Mouse (Mus musculus) liver, adult 2 months (tissue): ENCODE data around the gene Nppb. TPM values are rescaled to one million over a fixed set of nuclear protein-coding genes. Genes with fewer than 3 reads are reported as not detected.

Experiments used
- DNase-seq: peaks from one replicate; pipeline ENCODE4 v3.0.0-alpha.2; 2011; ENCODE audit warnings: low read depth, low spot score; ENCODE audit errors: extremely low read depth
- H3K27ac ChIP-seq: fragments of 200-500 bp; replicated peaks from 2 replicates; pipeline ENCODE4 v1.5.1; 2012; ENCODE audit warnings: low read depth, mild to moderate bottlenecking, control low read depth, inconsistent platforms, low read length; ENCODE audit not compliant: insufficient read depth
- H3K27me3 ChIP-seq: fragments of 200-500 bp; 2 replicates; pipeline ENCODE4 v1.6.1; 2012; ENCODE audit warnings: mild to moderate bottlenecking, moderate library complexity, low read length, inconsistent platforms; ENCODE audit not compliant: control insufficient read depth, insufficient read depth
- H3K36me3 ChIP-seq: fragments of 200-500 bp; 2 replicates; pipeline ENCODE4 v1.6.1; 2012; ENCODE audit warnings: low read length, inconsistent platforms; ENCODE audit not compliant: control insufficient read depth, insufficient read depth
- H3K4me1 ChIP-seq: fragments of 200-500 bp; 2 replicates; pipeline ENCODE4 v1.6.1; 2011; ENCODE audit warnings: low read length; ENCODE audit not compliant: control insufficient read depth, insufficient read depth
- H3K4me3 ChIP-seq: fragments of 200-500 bp; 2 replicates; pipeline ENCODE4 v1.5.1; 2011; ENCODE audit warnings: low read depth, mild to moderate bottlenecking, control low read depth, low read length, moderate library complexity; ENCODE audit not compliant: insufficient read depth
- H3K79me2 ChIP-seq: fragments of 200-500 bp; 2 replicates; pipeline ENCODE4 v1.6.1; 2012; ENCODE audit warnings: inconsistent platforms, mild to moderate bottlenecking, low read length, moderate library complexity; ENCODE audit not compliant: control insufficient read depth, insufficient read depth
- H3K9ac ChIP-seq: fragments of 200-500 bp; 2 replicates; pipeline ENCODE4 v1.6.1; 2012; ENCODE audit warnings: low read depth, mild to moderate bottlenecking, control low read depth, inconsistent platforms, low read length
- CTCF ChIP-seq: fragments of 200-500 bp; IDR thresholded peaks from 2 replicates; pipeline ENCODE4 v1.5.1; 2011; ENCODE audit warnings: low read depth, low read length, control low read depth
- POLR2A ChIP-seq: fragments of 200-500 bp; IDR thresholded peaks from 2 replicates; pipeline ENCODE4 v1.6.1; 2011; ENCODE audit warnings: low read length, control low read depth; ENCODE audit not compliant: insufficient read depth; ENCODE audit errors: extremely low read depth
- WGBS: fragments of 180-500 bp; shearing (Covaris S2); methylation state at CpG from one replicate; pipeline ENCODE4 v1.1.7; 2018; 5-methylcytosine and 5-hydroxymethylcytosine counted together
- polyA plus RNA-seq: library from polyadenylated mRNA; depleted of rRNA; stranded (reverse); fragments of >200 nt; gene quantifications from 2 replicates; pipeline ENCODE4 v1.2.3, GENCODE M21; 2012; rRNA removed
- total RNA-seq: library from RNA; depleted of rRNA; stranded (reverse); fragments of >200 nt; gene quantifications from 2 replicates; pipeline ENCODE4 v1.2.3, GENCODE M21; 2014; rRNA removed

Nppb gene
- not detected in 2 replicates for total RNA-seq
- polyA plus RNA-seq, result not detected in 2 replicates

GRCm38 (mm10) chr4:147985205-147986132 is at the start of gene Nppb:
Gene Nppb (plus strand): TSS chr4:147985788.
- TF ChIP-seq CTCF, result no peak
- TF ChIP-seq POLR2A, result no peak
- no peak for DNase-seq
- H3K27ac ChIP-seq, result no peak within 1 kb of the TSS

GRCm38 (mm10) chr4:147935904-147936303 is 49.7 kb upstream of the Nppb start:
- Histone ChIP-seq H3K27ac (peak overlapping the region; percentile 79), H3K27me3 (no peaks in the 10 kb centered on the region), H3K36me3 (peaks cover 3% of the 10 kb centered on the region; the same call in 1 of the 2 replicates), H3K4me1 (peaks cover 17% of the 10 kb centered on the region; the same call in 1 of the 2 replicates), H3K79me2 (peaks cover 15% of the 10 kb centered on the region; the same call in 1 of the 2 replicates), H3K4me3 (peak overlapping the region; percentile 82), H3K9ac (peak overlapping the region; percentile 93)
- no peak for DNase-seq
- 8% methylated on average over 9 of the region's 9 CpGs for WGBS
- TF ChIP-seq POLR2A, result no peak
- TF ChIP-seq CTCF, result no peak

More at GRCm38 (mm10) chr4:147985205-147986132, at the start of gene Nppb:
- 26% methylated on average over 20 of the region's 20 CpGs for WGBS
- Histone ChIP-seq H3K36me3 (no peaks in the 10 kb centered on the region), H3K4me1 (no peaks in the 10 kb centered on the region), H3K4me3 (no peak within 1 kb of the TSS), H3K27me3 (no peaks in the 10 kb centered on the region), H3K79me2 (no peaks in the 10 kb centered on the region), H3K9ac (no peak within 1 kb of the TSS)

- DNase-seq, result peak; percentile 49
- under 1% methylated on average over 51 of the region's 51 CpGs for WGBS
- H3K27ac ChIP-seq, result peak within 1 kb of the TSS; percentile 79
- H3K4me1 ChIP-seq, result peaks cover 17% of the 10 kb centered on the region; the same call in 1 of the 2 replicates
- no peak for TF ChIP-seq CTCF
- TF ChIP-seq POLR2A, result peak; percentile 95
- peak within 1 kb of the TSS; percentile 93 for H3K9ac ChIP-seq
- H3K4me3 ChIP-seq, result peak within 1 kb of the TSS; percentile 82
- no peaks in the 10 kb centered on the region; the same call in 1 of the 2 replicates for H3K36me3 ChIP-seq
- no peaks in the 10 kb centered on the region for H3K27me3 ChIP-seq
- peaks cover 21% of the 10 kb centered on the region for H3K79me2 ChIP-seq
These were observed 49.1 kb upstream of the Nppb start, which contains the start of gene Plod1 for GRCm38 (mm10) chr4:147936331-147936954. Gene Plod1 (minus strand): TSS chr4:147936767.

GRCm38 (mm10) chr4:147937021-147937420 is 48.6 kb upstream of the Nppb start:
- WGBS, result 52% methylated on average over 3 of the region's 3 CpGs
- no peak for DNase-seq
- Histone ChIP-seq H3K4me3 (peak overlapping the region; percentile 82; the same call in 1 of the 2 replicates), H3K36me3 (no peaks in the 10 kb centered on the region), H3K27me3 (no peaks in the 10 kb centered on the region), H3K79me2 (peaks cover 26% of the 10 kb centered on the region), H3K9ac (peak overlapping the region; percentile 78; the same call in 1 of the 2 replicates), H3K4me1 (peaks cover 23% of the 10 kb centered on the region), H3K27ac (peak overlapping the region; percentile 39; the same call in 1 of the 2 replicates)
- TF ChIP-seq POLR2A, result no peak
- no peak for TF ChIP-seq CTCF

- no peak overlapping the region for H3K4me3 ChIP-seq
- peaks cover 26% of the 10 kb centered on the region for H3K4me1 ChIP-seq
- 81% methylated on average over 5 of the region's 5 CpGs for WGBS
- H3K79me2 ChIP-seq, result peaks cover 27% of the 10 kb centered on the region
- H3K36me3 ChIP-seq, result no peaks in the 10 kb centered on the region
- H3K27ac ChIP-seq, result peak overlapping the region; percentile 78
- DNase-seq, result no peak
- H3K27me3 ChIP-seq, result no peaks in the 10 kb centered on the region
- no peak overlapping the region for H3K9ac ChIP-seq
- TF ChIP-seq POLR2A (no peak), CTCF (no peak)
These were observed 48.1 kb upstream of the Nppb start for GRCm38 (mm10) chr4:147937486-147937885.
